Mouse (Mus musculus) kidney, embryonic 15.5 days (tissue): ENCODE measurements at regions not wholly inside any gene's neighbourhood (a gene's known extent, or its start where the extent isn't known, plus 50 kb on each side); places are given as distances from the start of the nearest gene placed in this dataset.
"Not testable (repeated sequence)": the region's sequence is repeated elsewhere in the genome, so short reads cannot be mapped to it uniquely, and the experiment has no call there.

Experiments used
- ATAC-seq: fragments of 200-750 bp; cut with Nextera tagmentation; replicated peaks from 2 replicates; pipeline ENCODE4 v1.8.0; 2017; ENCODE audit warnings: moderate TSS enrichment; ENCODE audit not compliant: low FRiP score
- H3K27ac ChIP-seq: fragments of 300-500 bp; sonication (generic); 2 replicates; pipeline ENCODE4 v1.5.1; 2015; ENCODE audit warnings: mild to moderate bottlenecking, inconsistent platforms
- H3K27me3 ChIP-seq: fragments of 300-500 bp; sonication (generic); 2 replicates; pipeline ENCODE4 v1.6.1; 2015; ENCODE audit warnings: inconsistent platforms
- H3K36me3 ChIP-seq: fragments of 300-500 bp; sonication (generic); 2 replicates; pipeline ENCODE4 v1.6.1; 2015; ENCODE audit warnings: inconsistent platforms
- H3K4me1 ChIP-seq: fragments of 300-500 bp; sonication (generic); 2 replicates; pipeline ENCODE4 v1.6.1; 2015; ENCODE audit warnings: inconsistent platforms
- H3K4me2 ChIP-seq: fragments of 300-500 bp; sonication (generic); 2 replicates; pipeline ENCODE4 v1.6.1; 2015; ENCODE audit warnings: moderate library complexity, mild to moderate bottlenecking, inconsistent platforms
- H3K4me3 ChIP-seq: fragments of 300-500 bp; sonication (generic); replicated peaks from 2 replicates; pipeline ENCODE4 v1.5.1; 2015; ENCODE audit warnings: mild to moderate bottlenecking, inconsistent platforms
- H3K9ac ChIP-seq: fragments of 300-500 bp; sonication (generic); 2 replicates; pipeline ENCODE4 v1.6.1; 2015; ENCODE audit warnings: mild to moderate bottlenecking, inconsistent platforms
- H3K9me3 ChIP-seq: fragments of 300-500 bp; sonication (generic); replicated peaks from 2 replicates; pipeline ENCODE4 v1.6.1; 2016; ENCODE audit warnings: inconsistent platforms
- WGBS: fragments of 180-500 bp; shearing (Covaris S2); methylation state at CpG from one replicate; pipeline ENCODE4 v1.1.7; 2015; ENCODE audit warnings: mixed read lengths; 5-methylcytosine and 5-hydroxymethylcytosine counted together

DNA sequence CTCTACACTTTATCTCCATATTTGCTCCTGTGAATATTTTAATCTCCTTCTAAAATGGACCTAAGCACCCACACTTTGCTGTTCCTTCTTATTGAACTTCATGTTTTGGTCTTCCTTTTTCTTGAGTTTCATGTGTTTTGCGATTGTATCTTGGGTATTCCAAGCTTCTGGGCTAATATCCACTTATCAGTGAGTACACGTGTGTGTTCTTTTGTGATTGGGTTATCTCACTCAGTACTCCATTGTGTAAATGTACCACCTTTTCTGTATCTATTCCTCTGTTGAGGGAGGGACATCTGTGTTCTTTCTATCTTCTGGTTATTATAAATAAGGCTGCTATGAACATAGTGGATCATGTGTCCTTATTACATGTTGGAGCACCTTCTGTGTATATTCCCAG lies 801.9 kb upstream of the H2afb3 start:
- H3K4me3 ChIP-seq, H3K4me2 ChIP-seq, ATAC-seq, H3K27ac ChIP-seq, H3K27me3 ChIP-seq, H3K9me3 ChIP-seq, H3K4me1 ChIP-seq, H3K9ac ChIP-seq, H3K36me3 ChIP-seq: not testable (repeated sequence)
- WGBS, result 90% methylated on average over 2 of the region's 2 CpGs

DNA sequence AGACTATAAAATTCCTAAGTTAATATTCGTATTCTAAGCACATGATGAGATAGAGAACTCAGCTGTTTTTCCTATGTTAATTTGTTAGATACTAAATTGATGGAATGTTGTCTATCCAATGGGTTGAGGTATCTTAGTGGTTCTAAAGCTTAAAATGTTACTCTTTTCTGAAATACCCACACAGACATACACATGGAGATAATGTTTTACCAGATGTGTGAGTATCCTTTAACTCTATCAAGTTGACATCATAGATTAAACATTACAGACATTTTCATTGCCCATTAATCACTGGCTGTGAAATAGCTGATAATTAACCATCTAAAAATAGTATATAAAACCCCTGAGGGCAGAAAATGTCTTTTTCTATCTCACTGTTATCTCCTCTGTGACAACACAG lies 767.0 kb upstream of the H2afb3 start:
- H3K4me3 ChIP-seq, result no peak overlapping the region
- H3K4me2 ChIP-seq, result no peak overlapping the region
- no peak overlapping the region for H3K9ac ChIP-seq
- no peaks in the 10 kb centered on the region for H3K9me3 ChIP-seq
- no peaks in the 10 kb centered on the region for H3K27me3 ChIP-seq
- H3K27ac ChIP-seq, result no peak overlapping the region
- WGBS, result 58% methylated on average over 1 of the region's 1 CpGs
- 0 out of 2 replicates have a peak, but pooled peaks have one; percentile 58 for ATAC-seq
- H3K36me3 ChIP-seq, result no peaks in the 10 kb centered on the region
- H3K4me1 ChIP-seq, result no peaks in the 10 kb centered on the region
